Mouse (Mus musculus): ENCODE results near the gene Vmn1r44. TPM values are rescaled to one million over a fixed set of nuclear protein-coding genes. Genes with fewer than 3 reads are reported as not detected.
"Not testable (repeated sequence)": the region's sequence is repeated elsewhere in the genome, so short reads cannot be mapped to it uniquely, and the experiment has no call there.

Vmn1r44 gene
- not detected in 2 replicates for total RNA-seq (2015)
- total RNA-seq (2017) = not detected in 2 replicates

GRCm38 (mm10) chr6:89883360-89883759, at the start of gene Vmn1r44:
Gene Vmn1r44, plus strand, starts transcription at chr6:89883660.
- ATAC-seq (ENCODE audit: poor library complexity, severe bottlenecking) = no peak

- ATAC-seq (ENCODE audit: poor library complexity, severe bottlenecking) = no peak
Observed at GRCm38 (mm10) chr6:89857552-89857951, 25.9 kb upstream of the Vmn1r44 start.

- ATAC-seq (ENCODE audit: poor library complexity, severe bottlenecking) = no peak
Observed at GRCm38 (mm10) chr6:89859839-89860238, 23.6 kb upstream of the Vmn1r44 start.

GRCm38 (mm10) chr6:89863792-89864191, 19.7 kb upstream of the Vmn1r44 start:
- no peak for ATAC-seq (ENCODE audit: poor library complexity, severe bottlenecking)

- no peak for ATAC-seq (ENCODE audit: poor library complexity, severe bottlenecking)
Observed at GRCm38 (mm10) chr6:89867276-89867675, 16.2 kb upstream of the Vmn1r44 start.

GRCm38 (mm10) chr6:89867976-89868375, 15.5 kb upstream of the Vmn1r44 start:
- ATAC-seq (ENCODE audit: poor library complexity, severe bottlenecking) = no peak

GRCm38 (mm10) chr6:89876313-89876712, 7.1 kb upstream of the Vmn1r44 start, which contains the start of the genes Vmn1r42 and Vmn1r43:
Gene Vmn1r42, minus strand, starts transcription at chr6:89876413.
Gene Vmn1r43, minus strand, starts transcription at chr6:89876413.
- not testable (repeated sequence) for ATAC-seq (ENCODE audit: poor library complexity, severe bottlenecking)

- ATAC-seq (ENCODE audit: poor library complexity, severe bottlenecking) = no peak
Observed at GRCm38 (mm10) chr6:89876963-89877362, 6.5 kb upstream of the Vmn1r44 start.

- no peak for ATAC-seq (ENCODE audit: poor library complexity, severe bottlenecking)
Observed at GRCm38 (mm10) chr6:89880867-89881266, 2.6 kb upstream of the Vmn1r44 start.

- no peak for ATAC-seq (ENCODE audit: poor library complexity, severe bottlenecking)
Observed at GRCm38 (mm10) chr6:89883812-89884211, 352 bp downstream of the Vmn1r44 start.

GRCm38 (mm10) chr6:89940498-89940897, 57.0 kb downstream of the Vmn1r44 start, which contains the start of gene Vmn1r45:
Gene Vmn1r45, minus strand, starts transcription at chr6:89940598.
- ATAC-seq (ENCODE audit: poor library complexity, severe bottlenecking) = not testable (repeated sequence)

- ATAC-seq (ENCODE audit: poor library complexity, severe bottlenecking) = no peak
Observed at GRCm38 (mm10) chr6:89940926-89941325, 57.5 kb downstream of the Vmn1r44 start.

Other genes with a start within 250 kb of the Vmn1r44 start
- gene Txnrd3, start 239.7 kb upstream of the Vmn1r44 start, total RNA-seq (2015) = 0.11 and 1.1 TPM in 2 replicates
- gene Txnrd3, start 239.7 kb upstream of the Vmn1r44 start, total RNA-seq (2017) = 0.49 and 1.5 TPM in 2 replicates
- gene Vmn1r40, start 176.1 kb upstream of the Vmn1r44 start, total RNA-seq (2015) = not detected in 2 replicates
- gene Vmn1r40, start 176.1 kb upstream of the Vmn1r44 start, total RNA-seq (2017) = not detected in 2 replicates
- not detected in 2 replicates for gene Vmn1r41, start 142.9 kb upstream of the Vmn1r44 start, total RNA-seq (2015)
- gene Vmn1r41, start 142.9 kb upstream of the Vmn1r44 start, total RNA-seq (2017) = not detected in 2 replicates
- not detected in 2 replicates for gene Vmn1r42, start 7.2 kb upstream of the Vmn1r44 start, total RNA-seq (2015)
- gene Vmn1r42, start 7.2 kb upstream of the Vmn1r44 start, total RNA-seq (2017) = not detected in 2 replicates
- not detected in 2 replicates for gene Vmn1r43, start 7.2 kb upstream of the Vmn1r44 start, total RNA-seq (2015)
- not detected in 2 replicates for gene Vmn1r43, start 7.2 kb upstream of the Vmn1r44 start, total RNA-seq (2017)
- not detected in 2 replicates for gene Vmn1r45, start 56.9 kb downstream of the Vmn1r44 start, total RNA-seq (2015)
- not detected in 2 replicates for gene Vmn1r45, start 56.9 kb downstream of the Vmn1r44 start, total RNA-seq (2017)
- not detected in 2 replicates for gene Vmn1r46, start 85.7 kb downstream of the Vmn1r44 start, total RNA-seq (2015)
- gene Vmn1r46, start 85.7 kb downstream of the Vmn1r44 start, total RNA-seq (2017) = not detected in 2 replicates
- not detected in 2 replicates for gene Vmn1r47, start 132.5 kb downstream of the Vmn1r44 start, total RNA-seq (2015)
- gene Vmn1r47, start 132.5 kb downstream of the Vmn1r44 start, total RNA-seq (2017) = not detected in 2 replicates
- not detected in 2 replicates for gene Vmn1r48, start 153.2 kb downstream of the Vmn1r44 start, total RNA-seq (2015)
- not detected in 2 replicates for gene Vmn1r48, start 153.2 kb downstream of the Vmn1r44 start, total RNA-seq (2017)
- gene Vmn1r49, start 194.8 kb downstream of the Vmn1r44 start, total RNA-seq (2015) = not detected in 2 replicates
- gene Vmn1r49, start 194.8 kb downstream of the Vmn1r44 start, total RNA-seq (2017) = not detected in 2 replicates
- not detected in 2 replicates for gene Vmn1r50, start 217.8 kb downstream of the Vmn1r44 start, total RNA-seq (2015)
- gene Vmn1r50, start 217.8 kb downstream of the Vmn1r44 start, total RNA-seq (2017) = not detected in 2 replicates
- not detected in 2 replicates for gene Vmn1r51, start 238.9 kb downstream of the Vmn1r44 start, total RNA-seq (2015)
- gene Vmn1r51, start 238.9 kb downstream of the Vmn1r44 start, total RNA-seq (2017) = not detected in 2 replicates

Data from megakaryocyte, adult 5-6 weeks (primary cell).